Mouse (Mus musculus) right cerebral cortex, postnatal 10 days (tissue): ENCODE measurements around the gene Hps4.

Experiments used
- DNase-seq, 2 experiments: peaks; one replicate each; pipeline ENCODE4 v3.0.0; 2021; ENCODE audit warnings: low spot score in 2 of 2

Gene Hps4

GRCm38 (mm10) chr5:112366879-112367278 lies 24.0 kb downstream of the Hps4 start:
- no peak for DNase-seq

GRCm38 (mm10) chr5:112367338-112367737 lies 24.5 kb downstream of the Hps4 start:
- no peak for DNase-seq

- no peak for DNase-seq
These were observed 25.0 kb downstream of the Hps4 start for GRCm38 (mm10) chr5:112367929-112368328.

GRCm38 (mm10) chr5:112368666-112369065 lies 25.8 kb downstream of the Hps4 start:
- DNase-seq = no peak

GRCm38 (mm10) chr5:112369326-112369725 lies 26.4 kb downstream of the Hps4 start:
- no peak for DNase-seq

- no peak for DNase-seq
These were observed 27.4 kb downstream of the Hps4 start for GRCm38 (mm10) chr5:112370236-112370813.

GRCm38 (mm10) chr5:112371933-112372332 lies 29.1 kb downstream of the Hps4 start:
- DNase-seq = peak; percentile 87 to 94

GRCm38 (mm10) chr5:112376111-112376510 lies 33.2 kb downstream of the Hps4 start:
- DNase-seq = no peak

- no peak for DNase-seq
These were observed 34.5 kb downstream of the Hps4 start for GRCm38 (mm10) chr5:112377380-112377779.

- no peak for DNase-seq
These were observed 35.8 kb downstream of the Hps4 start for GRCm38 (mm10) chr5:112378716-112379115.

- no peak for DNase-seq
These were observed 38.3 kb downstream of the Hps4 start for GRCm38 (mm10) chr5:112381154-112381553.

GRCm38 (mm10) chr5:112382042-112382441 lies 39.2 kb downstream of the Hps4 start:
- no peak for DNase-seq

GRCm38 (mm10) chr5:112382641-112383330 lies 39.9 kb downstream of the Hps4 start:
- DNase-seq = peak; percentile 69 to 80

- no peak for DNase-seq
These were observed 42.1 kb downstream of the Hps4 start for GRCm38 (mm10) chr5:112384805-112385472.

GRCm38 (mm10) chr5:112385973-112386372 lies 43.1 kb downstream of the Hps4 start:
- DNase-seq = no peak

GRCm38 (mm10) chr5:112389352-112389751 lies 46.5 kb downstream of the Hps4 start:
- DNase-seq = peak in 1 of 2 experiments; percentile 64

GRCm38 (mm10) chr5:112391002-112391401 lies 48.1 kb downstream of the Hps4 start:
- DNase-seq = peak in 1 of 2 experiments; percentile 26

- DNase-seq = peak in 1 of 2 experiments; percentile 30
These were observed 48.9 kb downstream of the Hps4 start for GRCm38 (mm10) chr5:112391676-112392323.

- no peak for DNase-seq
These were observed 51.0 kb downstream of the Hps4 start for GRCm38 (mm10) chr5:112393741-112394414.

GRCm38 (mm10) chr5:112394415-112394763 lies 51.5 kb downstream of the Hps4 start:
- DNase-seq = peak in 1 of 2 experiments; percentile 52

- DNase-seq = peak; percentile 91 to 94
These were observed 52.0 kb downstream of the Hps4 start, which contains the start of gene Asphd2 for GRCm38 (mm10) chr5:112394779-112395443. Gene Asphd2 (minus strand): TSS chr5:112394866.
